Mouse (Mus musculus) midbrain, embryonic 14.5 days (tissue): ENCODE data around the gene 2010111I01Rik. TPM values are rescaled to one million over a fixed set of nuclear protein-coding genes. Genes with fewer than 3 reads are reported as not detected.

ENCODE experiments used
- ATAC-seq: fragments of 200-750 bp; cut with Nextera tagmentation; 2 replicates; pipeline ENCODE4 v1.8.0; 2017; ENCODE audit warnings: moderate number of reproducible peaks, moderate library complexity; ENCODE audit not compliant: low FRiP score, low TSS enrichment
- DNase-seq: peaks from one replicate; pipeline ENCODE4 v3.0.0-alpha.2; 2015
- H3K27ac ChIP-seq: fragments of 300-500 bp; sonication (generic); replicated peaks from 2 replicates; pipeline ENCODE4 v1.5.1; 2014; ENCODE audit warnings: mild to moderate bottlenecking, low read depth, low read length, moderate library complexity
- H3K27me3 ChIP-seq: fragments of 300-500 bp; sonication (generic); 2 replicates; pipeline ENCODE4 v1.6.1; 2014; ENCODE audit warnings: low read length, control low read depth, mixed read lengths; ENCODE audit not compliant: control insufficient read depth, insufficient read depth
- H3K36me3 ChIP-seq: fragments of 300-500 bp; sonication (generic); 2 replicates; pipeline ENCODE4 v1.6.1; 2014; ENCODE audit warnings: low read length, control low read depth; ENCODE audit not compliant: control insufficient read depth, insufficient read depth
- H3K4me1 ChIP-seq: fragments of 300-500 bp; sonication (generic); 2 replicates; pipeline ENCODE4 v1.6.1; 2014; ENCODE audit warnings: mild to moderate bottlenecking, antibody characterized with exemption, low read length, control low read depth; ENCODE audit not compliant: control insufficient read depth, insufficient read depth
- H3K4me2 ChIP-seq: fragments of 300-500 bp; sonication (generic); 2 replicates; pipeline ENCODE4 v1.6.1; 2014; ENCODE audit warnings: mild to moderate bottlenecking, low read length, moderate library complexity
- H3K4me3 ChIP-seq: fragments of 300-500 bp; sonication (generic); replicated peaks from 2 replicates; pipeline ENCODE4 v1.5.1; 2014; ENCODE audit warnings: low read depth, low read length
- H3K9ac ChIP-seq: fragments of 300-500 bp; sonication (generic); replicated peaks from 2 replicates; pipeline ENCODE4 v1.6.1; 2014; ENCODE audit warnings: mild to moderate bottlenecking, low read length, moderate library complexity
- H3K9me3 ChIP-seq: fragments of 300-500 bp; sonication (generic); 2 replicates; pipeline ENCODE4 v1.6.1; 2016; ENCODE audit warnings: low read length, control low read depth, mixed read lengths; ENCODE audit not compliant: control insufficient read depth
- WGBS: fragments of 180-500 bp; shearing (Covaris S2); extraction: QIAGEN DNeasy Blood & Tissue Kit; methylation state at CpG from one replicate; pipeline ENCODE4 v1.1.7; 2014; 5-methylcytosine and 5-hydroxymethylcytosine counted together
- polyA plus RNA-seq: library from polyadenylated mRNA; unstranded; fragments of >200 nt; fragmentation: Nextera tagmentation; extraction: Ambion mirVana; gene quantifications from 2 replicates; pipeline ENCODE4 v1.2.1, GENCODE M21; 2014

Gene 2010111I01Rik
- polyA plus RNA-seq, 1 experiment from 2014 or later, result 32.0 TPM

DNA sequence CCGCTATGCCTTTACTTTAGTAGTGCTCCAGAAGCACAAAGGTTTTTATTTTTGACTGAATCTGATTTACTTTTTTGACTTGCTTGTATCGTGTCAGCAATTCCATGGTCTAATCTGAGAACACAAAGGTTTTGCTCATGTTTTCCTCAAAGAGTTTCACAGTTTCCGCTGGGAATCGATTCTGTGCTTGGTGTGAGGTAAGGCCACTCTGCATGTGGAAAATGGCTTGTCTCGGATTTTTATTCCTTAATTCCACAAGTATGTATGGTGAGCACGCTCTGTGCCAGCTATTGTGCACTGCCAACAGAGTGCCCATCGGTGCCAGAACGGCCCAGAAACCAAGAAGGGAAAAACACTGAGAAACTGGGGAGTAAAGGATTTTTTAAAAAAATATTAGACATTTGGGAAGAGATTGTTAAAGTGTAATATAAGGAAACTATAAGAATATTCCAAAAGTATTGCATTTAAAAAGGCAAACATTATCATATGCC lies 132.8 kb downstream of the 2010111I01Rik start:
- Histone ChIP-seq H3K4me3 (no peak overlapping the region), H3K4me2 (no peak overlapping the region), H3K36me3 (no peaks in the 10 kb centered on the region), H3K4me1 (no peaks in the 10 kb centered on the region), H3K9me3 (no peaks in the 10 kb centered on the region), H3K27ac (no peak overlapping the region), H3K9ac (no peak overlapping the region), H3K27me3 (no peaks in the 10 kb centered on the region)
- 81% methylated on average over 8 of the region's 8 CpGs for WGBS
- ATAC-seq (no peak), DNase-seq (no peak)

DNA sequence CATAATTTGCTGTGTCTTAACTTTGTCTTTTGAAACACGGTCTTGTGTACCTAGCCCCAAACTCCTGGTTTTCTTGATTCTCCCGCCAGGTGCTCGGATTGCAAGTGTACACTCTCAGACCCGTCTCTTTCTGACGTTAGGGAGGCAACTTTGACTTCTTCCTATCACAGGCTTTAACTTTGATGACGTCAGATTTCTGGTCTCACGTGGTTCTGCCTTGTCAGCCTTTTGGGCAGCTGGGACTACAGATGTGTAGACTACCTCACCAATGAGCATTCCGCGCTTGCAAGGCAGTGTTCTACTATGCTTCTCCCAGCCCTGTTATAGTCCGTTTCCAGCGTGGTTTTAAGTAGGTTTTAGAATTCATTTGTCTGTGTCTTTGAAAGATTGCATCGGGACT lies 137.1 kb downstream of the 2010111I01Rik start:
- WGBS, result 68% methylated on average over 12 of the region's 12 CpGs

DNA sequence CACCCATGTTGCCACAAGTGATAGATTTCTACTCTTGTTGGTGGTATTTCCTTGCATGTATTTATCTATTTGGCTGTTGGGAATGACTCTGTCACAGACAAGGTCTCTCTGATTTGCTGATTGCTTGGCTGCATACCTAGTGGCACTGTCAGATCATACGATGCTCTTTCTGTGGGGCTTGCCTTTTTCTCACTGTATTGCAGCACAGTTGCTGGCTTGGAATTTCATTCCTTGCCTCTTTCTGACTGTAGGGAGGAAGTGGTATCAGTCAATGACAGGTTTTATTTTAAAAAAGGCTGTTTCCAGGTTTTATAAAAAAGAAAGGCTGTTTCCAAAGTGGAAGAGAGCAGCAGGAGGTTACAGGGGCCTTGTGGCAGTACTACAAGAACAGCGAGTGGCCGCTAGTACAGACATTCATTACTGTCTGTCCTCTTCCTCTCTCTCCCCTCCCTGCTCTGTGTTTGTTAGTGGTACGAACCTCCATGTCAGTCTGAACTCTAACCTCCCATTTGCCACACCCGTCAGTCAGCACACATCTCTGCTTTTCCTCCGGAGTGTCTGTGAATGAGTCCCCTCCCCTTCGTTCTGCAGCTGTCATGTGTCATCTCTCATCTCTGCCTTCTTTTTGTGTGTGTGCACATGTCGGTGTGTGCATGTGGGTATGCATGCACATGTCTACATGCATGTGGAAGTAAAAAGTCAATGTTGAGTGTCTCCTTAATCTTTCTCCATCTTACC lies 138.3 kb downstream of the 2010111I01Rik start:
- Histone ChIP-seq H3K4me2 (no peak overlapping the region), H3K27ac (no peak overlapping the region; the same call in 1 of the 2 replicates), H3K4me1 (0 out of 2 replicates have a peak, but pooled peaks cover 4% of the 10 kb centered on the region), H3K9me3 (no peaks in the 10 kb centered on the region), H3K4me3 (no peak overlapping the region), H3K27me3 (no peaks in the 10 kb centered on the region), H3K36me3 (no peaks in the 10 kb centered on the region), H3K9ac (no peak overlapping the region)
- 41% methylated on average over 8 of the region's 8 CpGs for WGBS
- no peak for ATAC-seq
- DNase-seq, result no peak

More for the DNA sequence above, 137.1 kb downstream of the 2010111I01Rik start:
- H3K9ac ChIP-seq, result no peak overlapping the region
- H3K9me3 ChIP-seq, result no peaks in the 10 kb centered on the region
- no peaks in the 10 kb centered on the region for H3K27me3 ChIP-seq
- no peak overlapping the region for H3K27ac ChIP-seq
- no peaks in the 10 kb centered on the region for H3K36me3 ChIP-seq
- H3K4me2 ChIP-seq, result no peak overlapping the region
- 0 out of 2 replicates have a peak, but pooled peaks cover 4% of the 10 kb centered on the region for H3K4me1 ChIP-seq
- DNase-seq (no peak), ATAC-seq (no peak)
- no peak overlapping the region for H3K4me3 ChIP-seq

DNA sequence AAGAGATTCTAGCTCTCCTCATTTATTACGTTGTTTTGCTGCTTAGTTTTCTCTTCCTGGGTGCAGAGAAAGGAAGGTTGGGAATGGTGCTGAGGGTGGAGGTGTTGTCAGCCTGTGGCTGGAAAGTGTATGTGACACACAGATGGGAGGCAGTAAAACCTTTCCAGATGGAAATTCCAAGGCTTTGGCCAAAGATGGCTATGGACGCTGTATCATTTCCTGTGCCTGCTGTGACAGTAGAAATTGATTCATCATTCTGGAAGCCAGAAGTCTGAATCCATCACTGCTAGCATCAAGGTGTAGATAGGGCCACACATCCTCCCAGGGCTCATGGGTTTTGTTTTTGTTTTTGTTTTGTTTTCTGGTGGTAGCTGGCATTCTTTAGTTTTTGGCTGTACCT lies 141.9 kb downstream of the 2010111I01Rik start:
- no peaks in the 10 kb centered on the region for H3K9me3 ChIP-seq
- 0 out of 2 replicates have a peak, but pooled peaks cover 4% of the 10 kb centered on the region for H3K4me1 ChIP-seq
- WGBS, result 92% methylated on average over 2 of the region's 2 CpGs
- no peak overlapping the region for H3K4me3 ChIP-seq
- no peak overlapping the region for H3K27ac ChIP-seq
- no peaks in the 10 kb centered on the region for H3K27me3 ChIP-seq
- no peak for ATAC-seq
- H3K4me2 ChIP-seq, result no peak overlapping the region
- H3K36me3 ChIP-seq, result no peaks in the 10 kb centered on the region
- no peak overlapping the region for H3K9ac ChIP-seq
- DNase-seq, result no peak

DNA sequence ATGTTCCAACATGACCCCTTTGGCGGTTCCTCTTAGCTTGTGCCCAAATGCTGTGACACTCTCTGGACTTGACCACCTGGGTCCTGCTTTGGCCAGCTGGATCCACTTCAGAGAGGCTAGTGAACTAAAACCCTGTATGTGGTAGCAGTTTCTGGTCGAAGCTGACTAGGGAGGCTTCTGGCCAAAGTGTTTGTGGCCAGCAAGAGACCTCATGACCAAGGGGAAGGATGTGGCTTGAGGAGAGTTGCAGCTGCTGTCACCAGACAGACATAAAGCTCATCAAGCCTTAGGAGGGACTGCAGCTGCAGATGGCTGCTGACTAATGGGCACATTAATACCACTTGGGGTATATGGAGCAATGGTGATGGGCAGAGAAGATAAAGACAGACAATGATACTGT lies 143.9 kb downstream of the 2010111I01Rik start:
- no peaks in the 10 kb centered on the region for H3K27me3 ChIP-seq
- no peaks in the 10 kb centered on the region for H3K9me3 ChIP-seq
- no peaks in the 10 kb centered on the region for H3K36me3 ChIP-seq
- H3K4me3 ChIP-seq, result no peak overlapping the region
- H3K9ac ChIP-seq, result no peak overlapping the region
- ATAC-seq (no peak), DNase-seq (no peak)
- WGBS, result 79% methylated on average over 2 of the region's 2 CpGs
- no peak overlapping the region for H3K27ac ChIP-seq
- peaks cover 14% of the 10 kb centered on the region for H3K4me1 ChIP-seq
- H3K4me2 ChIP-seq, result no peak overlapping the region

DNA sequence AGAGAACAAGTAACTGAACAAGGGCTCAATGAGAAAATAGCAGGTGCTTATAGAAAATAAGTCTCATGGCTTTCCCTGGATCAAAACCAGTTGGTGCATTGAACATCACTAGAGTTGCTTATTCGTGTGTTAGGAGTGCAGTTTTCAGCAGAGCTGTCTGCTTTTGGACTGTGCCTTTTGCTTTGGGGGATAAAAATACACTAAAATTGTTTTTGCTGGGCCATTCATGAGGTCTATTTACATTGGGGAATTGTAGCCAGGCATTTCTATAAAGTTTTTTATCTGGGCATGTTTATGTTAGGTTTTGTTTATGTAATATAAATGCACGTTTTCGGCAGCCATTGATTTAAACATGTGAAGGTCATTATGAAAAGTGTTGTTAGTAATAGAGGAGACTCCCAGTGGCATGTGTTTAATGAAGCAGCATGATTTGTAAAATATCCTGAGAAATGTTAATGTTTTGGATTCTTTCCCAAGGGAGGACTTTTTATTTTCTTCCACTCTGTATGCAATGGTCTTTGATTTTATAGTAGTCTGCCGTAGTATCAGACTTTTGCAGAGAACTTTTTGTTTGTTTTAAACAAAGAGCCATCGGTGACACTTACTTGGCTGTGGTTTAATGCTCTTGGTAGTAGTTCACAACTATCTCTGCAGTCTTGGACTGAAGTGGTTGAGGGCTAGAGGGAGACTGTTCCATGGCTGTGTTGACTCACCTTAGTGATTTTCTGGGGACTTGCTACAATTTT lies 146.8 kb downstream of the 2010111I01Rik start:
- no peaks in the 10 kb centered on the region for H3K36me3 ChIP-seq
- 77% methylated on average over 5 of the region's 5 CpGs for WGBS
- peaks cover 20% of the 10 kb centered on the region for H3K4me1 ChIP-seq
- no peak overlapping the region for H3K9ac ChIP-seq
- H3K4me3 ChIP-seq, result no peak overlapping the region
- H3K27ac ChIP-seq, result no peak overlapping the region
- ATAC-seq (no peak), DNase-seq (no peak)
- no peaks in the 10 kb centered on the region for H3K9me3 ChIP-seq
- no peak overlapping the region for H3K4me2 ChIP-seq
- H3K27me3 ChIP-seq, result no peaks in the 10 kb centered on the region

DNA sequence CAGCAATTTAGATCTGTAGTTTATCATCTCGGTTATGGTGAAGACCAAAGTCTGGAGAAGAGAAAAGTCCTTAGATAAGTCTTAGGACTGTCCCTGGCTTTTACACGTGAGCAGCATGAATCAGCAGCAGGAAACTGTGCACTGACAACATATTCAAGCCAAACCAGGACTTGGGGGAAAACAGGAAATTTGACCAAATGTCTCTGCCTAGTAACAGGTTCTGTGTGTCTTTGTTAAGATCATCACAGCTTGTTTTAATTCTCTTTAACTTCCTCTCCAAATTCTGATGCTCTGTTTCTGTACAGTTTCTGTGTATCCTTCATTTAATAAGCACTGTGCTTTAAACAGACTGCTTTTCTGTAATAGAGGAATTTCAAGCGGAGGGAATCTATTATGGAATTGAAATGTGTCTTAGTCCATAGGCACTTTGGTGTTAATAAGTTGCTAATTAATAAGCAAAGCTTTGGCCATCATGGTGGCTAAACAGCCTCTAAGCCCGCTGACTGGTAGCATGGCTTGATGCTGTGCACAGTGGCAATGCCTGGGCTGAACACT lies 147.4 kb downstream of the 2010111I01Rik start:
- H3K27ac ChIP-seq, result peak overlapping the region; percentile 78
- peaks cover 20% of the 10 kb centered on the region for H3K4me1 ChIP-seq
- ATAC-seq (no peak), DNase-seq (no peak)
- H3K9me3 ChIP-seq, result no peaks in the 10 kb centered on the region
- H3K4me2 ChIP-seq, result no peak overlapping the region
- H3K27me3 ChIP-seq, result no peaks in the 10 kb centered on the region
- WGBS, result 60% methylated on average over 4 of the region's 4 CpGs
- no peak overlapping the region for H3K4me3 ChIP-seq
- H3K9ac ChIP-seq, result no peak overlapping the region
- no peaks in the 10 kb centered on the region for H3K36me3 ChIP-seq

DNA sequence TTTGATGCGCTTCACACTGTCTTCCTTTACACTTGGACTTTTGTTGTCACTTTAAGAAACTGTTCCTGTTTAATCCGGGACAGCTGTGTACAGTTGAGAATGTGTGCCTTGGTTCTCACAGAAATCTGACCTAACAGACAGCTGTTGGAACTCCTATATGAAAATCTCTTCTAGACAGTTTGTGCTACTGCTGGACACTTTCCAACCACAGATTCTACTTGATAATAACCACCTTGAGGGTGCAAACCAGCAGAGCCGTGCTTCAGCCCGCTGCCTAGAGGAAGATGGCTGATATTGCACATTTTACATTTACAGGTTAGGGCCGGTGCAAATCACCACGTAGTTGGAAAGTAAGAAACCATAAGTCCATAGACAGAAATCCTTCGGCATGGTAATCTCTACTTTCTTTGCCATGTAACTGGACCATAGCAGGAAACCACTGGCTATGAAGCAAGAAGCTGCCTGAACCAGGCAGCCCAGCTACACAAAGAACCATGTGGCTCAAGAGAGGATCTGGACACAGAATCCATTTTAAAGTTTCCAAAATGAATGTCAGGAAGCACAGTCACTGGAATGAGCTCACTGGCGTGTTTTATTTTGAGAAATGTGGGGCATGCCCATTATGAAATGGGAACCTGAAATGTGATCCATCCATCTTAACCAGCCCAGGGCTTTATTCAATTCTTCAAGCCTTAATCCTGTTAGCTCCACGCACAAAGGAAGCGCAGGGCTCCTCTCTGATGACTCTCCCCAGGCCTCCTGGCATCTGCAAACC lies 148.1 kb downstream of the 2010111I01Rik start:
- no peaks in the 10 kb centered on the region for H3K27me3 ChIP-seq
- peak; percentile 76; the same call in 1 of the 2 replicates for ATAC-seq
- H3K36me3 ChIP-seq, result no peaks in the 10 kb centered on the region
- H3K9ac ChIP-seq, result no peak overlapping the region
- H3K4me1 ChIP-seq, result peaks cover 20% of the 10 kb centered on the region
- peak; percentile 75 for DNase-seq
- WGBS, result 20% methylated on average over 10 of the region's 10 CpGs
- H3K4me3 ChIP-seq, result no peak overlapping the region
- no peak overlapping the region for H3K4me2 ChIP-seq
- peak overlapping the region; percentile 78 for H3K27ac ChIP-seq
- H3K9me3 ChIP-seq, result no peaks in the 10 kb centered on the region
